Mouse (Mus musculus): ENCODE measurements around the gene Fam214b. TPM values are rescaled to one million over a fixed set of nuclear protein-coding genes. Genes with fewer than 3 reads are reported as not detected.

Fam214b gene
- polyA plus RNA-seq (2012; rRNA removed) = 21.1 and 28.2 TPM in 2 replicates

- H3K4me1 ChIP-seq (ENCODE audit: control insufficient read depth, insufficient read depth, insufficient read length) = peaks cover 24% of the 10 kb centered on the region
- peak within 1 kb of the TSS; percentile 73 for H3K4me3 ChIP-seq (ENCODE audit: extremely low read depth, insufficient read depth, insufficient read length)
- TF ChIP-seq CTCF (IDR thresholded peaks at IDR 0.05; ENCODE audit: extremely low read depth, insufficient read depth, insufficient read length, insufficient replicate concordance) = no peak
- no peak for TF ChIP-seq POLR2A (IDR thresholded peaks at IDR 0.05; ENCODE audit: low read depth, low read length)
- peak; percentile 80 to 92 for DNase-seq (ENCODE audit: low read depth in 1 of 2, low spot score in 2 of 2)
- no peaks in the 10 kb centered on the region for H3K36me3 ChIP-seq (ENCODE audit: control insufficient read depth, insufficient read depth, low read length)
- H3K27me3 ChIP-seq (ENCODE audit: control insufficient read depth, insufficient read depth, low read length) = no peaks in the 10 kb centered on the region
- peak within 1 kb of the TSS; percentile 80 for H3K27ac ChIP-seq (ENCODE audit: insufficient read depth, low read length)
- WGBS = 1% methylated on average over 33 of the region's 33 CpGs
These were observed at the start of gene Fam214b for GRCm38 (mm10) chr4:43045659-43046302. TSS of gene Fam214b (minus strand) at chr4:43046220.

GRCm38 (mm10) chr4:43091183-43091582 is 45.2 kb upstream of the Fam214b start:
- Histone ChIP-seq H3K4me3 (ENCODE audit: extremely low read depth, insufficient read depth, insufficient read length) (no peak overlapping the region; the same call in 1 of the 2 replicates), H3K36me3 (ENCODE audit: control insufficient read depth, insufficient read depth, low read length) (no peaks in the 10 kb centered on the region), H3K4me1 (ENCODE audit: control insufficient read depth, insufficient read depth, insufficient read length) (no peaks in the 10 kb centered on the region), H3K27ac (ENCODE audit: insufficient read depth, low read length) (no peak overlapping the region), H3K27me3 (ENCODE audit: control insufficient read depth, insufficient read depth, low read length) (no peaks in the 10 kb centered on the region)
- WGBS = 85% methylated on average over 4 of the region's 4 CpGs
- TF ChIP-seq CTCF (IDR thresholded peaks at IDR 0.05; ENCODE audit: extremely low read depth, insufficient read depth, insufficient read length, insufficient replicate concordance) (no peak), POLR2A (IDR thresholded peaks at IDR 0.05; ENCODE audit: low read depth, low read length) (no peak)
- no peak for DNase-seq (ENCODE audit: low read depth in 1 of 2, low spot score in 2 of 2)

- Histone ChIP-seq H3K27ac (ENCODE audit: insufficient read depth, low read length) (no peak overlapping the region), H3K4me3 (ENCODE audit: extremely low read depth, insufficient read depth, insufficient read length) (no peak overlapping the region), H3K4me1 (ENCODE audit: control insufficient read depth, insufficient read depth, insufficient read length) (no peaks in the 10 kb centered on the region), H3K27me3 (ENCODE audit: control insufficient read depth, insufficient read depth, low read length) (no peaks in the 10 kb centered on the region), H3K36me3 (ENCODE audit: control insufficient read depth, insufficient read depth, low read length) (no peaks in the 10 kb centered on the region)
- no peak for TF ChIP-seq POLR2A (IDR thresholded peaks at IDR 0.05; ENCODE audit: low read depth, low read length)
- no peak for TF ChIP-seq CTCF (IDR thresholded peaks at IDR 0.05; ENCODE audit: extremely low read depth, insufficient read depth, insufficient read length, insufficient replicate concordance)
- DNase-seq (ENCODE audit: low read depth in 1 of 2, low spot score in 2 of 2) = no peak
- 80% methylated on average over 2 of the region's 2 CpGs for WGBS
These were observed 43.9 kb upstream of the Fam214b start for GRCm38 (mm10) chr4:43089950-43090349.

- WGBS = 89% methylated on average over 2 of the region's 2 CpGs
These were observed 36.4 kb upstream of the Fam214b start for GRCm38 (mm10) chr4:43082458-43082857.

GRCm38 (mm10) chr4:43078071-43078718 is 32.2 kb upstream of the Fam214b start:
- no peaks in the 10 kb centered on the region for H3K36me3 ChIP-seq (ENCODE audit: control insufficient read depth, insufficient read depth, low read length)
- H3K4me1 ChIP-seq (ENCODE audit: control insufficient read depth, insufficient read depth, insufficient read length) = no peaks in the 10 kb centered on the region
- H3K27ac ChIP-seq (ENCODE audit: insufficient read depth, low read length) = no peak overlapping the region
- WGBS = 70% methylated on average over 7 of the region's 7 CpGs
- no peak for TF ChIP-seq CTCF (IDR thresholded peaks at IDR 0.05; ENCODE audit: extremely low read depth, insufficient read depth, insufficient read length, insufficient replicate concordance)
- no peak for TF ChIP-seq POLR2A (IDR thresholded peaks at IDR 0.05; ENCODE audit: low read depth, low read length)
- no peak overlapping the region for H3K4me3 ChIP-seq (ENCODE audit: extremely low read depth, insufficient read depth, insufficient read length)
- H3K27me3 ChIP-seq (ENCODE audit: control insufficient read depth, insufficient read depth, low read length) = no peaks in the 10 kb centered on the region; the same call in 1 of the 2 replicates
- no peak for DNase-seq (ENCODE audit: low read depth in 1 of 2, low spot score in 2 of 2)

More at GRCm38 (mm10) chr4:43082458-43082857, 36.4 kb upstream of the Fam214b start:
- no peaks in the 10 kb centered on the region for H3K27me3 ChIP-seq (ENCODE audit: control insufficient read depth, insufficient read depth, low read length)
- no peaks in the 10 kb centered on the region for H3K4me1 ChIP-seq (ENCODE audit: control insufficient read depth, insufficient read depth, insufficient read length)
- no peak for TF ChIP-seq POLR2A (IDR thresholded peaks at IDR 0.05; ENCODE audit: low read depth, low read length)
- no peak for TF ChIP-seq CTCF (IDR thresholded peaks at IDR 0.05; ENCODE audit: extremely low read depth, insufficient read depth, insufficient read length, insufficient replicate concordance)
- H3K36me3 ChIP-seq (ENCODE audit: control insufficient read depth, insufficient read depth, low read length) = no peaks in the 10 kb centered on the region
- no peak for DNase-seq (ENCODE audit: low read depth in 1 of 2, low spot score in 2 of 2)
- H3K4me3 ChIP-seq (ENCODE audit: extremely low read depth, insufficient read depth, insufficient read length) = no peak overlapping the region
- no peak overlapping the region for H3K27ac ChIP-seq (ENCODE audit: insufficient read depth, low read length)

GRCm38 (mm10) chr4:43074923-43075322 is 28.9 kb upstream of the Fam214b start:
- Histone ChIP-seq H3K27ac (ENCODE audit: insufficient read depth, low read length) (no peak overlapping the region), H3K36me3 (ENCODE audit: control insufficient read depth, insufficient read depth, low read length) (no peaks in the 10 kb centered on the region), H3K4me1 (ENCODE audit: control insufficient read depth, insufficient read depth, insufficient read length) (no peaks in the 10 kb centered on the region), H3K27me3 (ENCODE audit: control insufficient read depth, insufficient read depth, low read length) (no peaks in the 10 kb centered on the region; the same call in 1 of the 2 replicates), H3K4me3 (ENCODE audit: extremely low read depth, insufficient read depth, insufficient read length) (no peak overlapping the region)
- TF ChIP-seq POLR2A (IDR thresholded peaks at IDR 0.05; ENCODE audit: low read depth, low read length) = no peak
- no peak for TF ChIP-seq CTCF (IDR thresholded peaks at IDR 0.05; ENCODE audit: extremely low read depth, insufficient read depth, insufficient read length, insufficient replicate concordance)
- no peak for DNase-seq (ENCODE audit: low read depth in 1 of 2, low spot score in 2 of 2)

- H3K36me3 ChIP-seq (ENCODE audit: control insufficient read depth, insufficient read depth, low read length) = no peaks in the 10 kb centered on the region
- WGBS = 96% methylated on average over 4 of the region's 4 CpGs
- no peak for DNase-seq (ENCODE audit: low read depth in 1 of 2, low spot score in 2 of 2)
- H3K27me3 ChIP-seq (ENCODE audit: control insufficient read depth, insufficient read depth, low read length) = peaks cover 4% of the 10 kb centered on the region
- no peak for TF ChIP-seq POLR2A (IDR thresholded peaks at IDR 0.05; ENCODE audit: low read depth, low read length)
- H3K4me1 ChIP-seq (ENCODE audit: control insufficient read depth, insufficient read depth, insufficient read length) = no peaks in the 10 kb centered on the region
- no peak overlapping the region for H3K27ac ChIP-seq (ENCODE audit: insufficient read depth, low read length)
- H3K4me3 ChIP-seq (ENCODE audit: extremely low read depth, insufficient read depth, insufficient read length) = no peak overlapping the region
These were observed 19.5 kb upstream of the Fam214b start for GRCm38 (mm10) chr4:43065471-43065870.
